Mouse (Mus musculus) hindbrain, postnatal 0 days (tissue): ENCODE results near the gene Nrxn1. TPM values are rescaled to one million over a fixed set of nuclear protein-coding genes. Genes with fewer than 3 reads are reported as not detected.
A peak's percentile ranks its signal among the peaks of the same experiment; 100 is the strongest.

Experiments
- ATAC-seq: fragments of 200-750 bp; cut with Nextera tagmentation; 2 replicates; pipeline ENCODE4 v1.8.0; 2017; ENCODE audit warnings: mild to moderate bottlenecking, moderate TSS enrichment, moderate library complexity
- DNase-seq: peaks from one replicate; pipeline ENCODE4 v3.0.0-alpha.2; 2015; ENCODE audit warnings: low spot score
- H3K27ac ChIP-seq: fragments of 300-500 bp; sonication (generic); 2 replicates; pipeline ENCODE4 v1.5.1; 2014; ENCODE audit warnings: mild to moderate bottlenecking
- H3K27me3 ChIP-seq: fragments of 300-500 bp; sonication (generic); 2 replicates; pipeline ENCODE4 v1.6.1; 2014; ENCODE audit warnings: low read length, mixed read lengths; ENCODE audit not compliant: insufficient read depth
- H3K36me3 ChIP-seq: fragments of 300-500 bp; sonication (generic); 2 replicates; pipeline ENCODE4 v1.6.1; 2014; ENCODE audit warnings: low read length, mixed read lengths; ENCODE audit not compliant: insufficient read depth
- H3K4me1 ChIP-seq: fragments of 300-500 bp; sonication (generic); 2 replicates; pipeline ENCODE4 v1.6.1; 2014; ENCODE audit warnings: antibody characterized with exemption, low read length, mixed read lengths; ENCODE audit not compliant: insufficient read depth
- H3K4me2 ChIP-seq: fragments of 300-500 bp; sonication (generic); 2 replicates; pipeline ENCODE4 v1.6.1; 2014; ENCODE audit warnings: low read depth, mild to moderate bottlenecking, low read length, moderate library complexity, mixed read lengths
- H3K4me3 ChIP-seq: fragments of 300-500 bp; sonication (generic); 2 replicates; pipeline ENCODE4 v1.5.1; 2014; ENCODE audit warnings: low read length
- H3K9ac ChIP-seq: fragments of 300-500 bp; sonication (generic); replicated peaks from 2 replicates; pipeline ENCODE4 v1.6.1; 2014; ENCODE audit warnings: mild to moderate bottlenecking, low read length, moderate library complexity, mixed read lengths
- H3K9me3 ChIP-seq: fragments of 300-500 bp; sonication (generic); 2 replicates; pipeline ENCODE4 v1.6.1; 2016; ENCODE audit warnings: low read length, mixed read lengths
- CTCF ChIP-seq: IDR thresholded peaks from 2 replicates; pipeline ENCODE4 v1.5.1; 2016; ENCODE audit warnings: antibody characterized with exemption, control low read depth, low read depth
- WGBS: fragments of 180-500 bp; shearing (Covaris S2); extraction: QIAGEN DNeasy Blood & Tissue Kit; methylation state at CpG from one replicate; pipeline ENCODE4 v1.1.7; 2014; 5-methylcytosine and 5-hydroxymethylcytosine counted together
- polyA plus RNA-seq: library from polyadenylated mRNA; unstranded; fragments of >200 nt; fragmentation: Nextera tagmentation; extraction: Ambion mirVana; gene quantifications from 2 replicates; pipeline ENCODE4 v1.2.1, GENCODE M21; 2015
- total RNA-seq: library from RNA; depleted of rRNA; stranded (reverse); fragments of >200 nt; gene quantifications from 2 replicates; pipeline ENCODE4 v1.2.3, GENCODE M21; 2014

Nrxn1 gene
- total and polyA plus RNA-seq, 2 experiments from 2014 or later = 217 to 487 TPM

GRCm38 (mm10) chr17:90813760-90814159 lies 279.1 kb downstream of the Nrxn1 start:
- no peaks in the 10 kb centered on the region for H3K9me3 ChIP-seq
- no peak for TF ChIP-seq CTCF
- DNase-seq = no peak

GRCm38 (mm10) chr17:90812485-90812884 lies 280.4 kb downstream of the Nrxn1 start:
- no peak overlapping the region for H3K27ac ChIP-seq
- H3K4me3 ChIP-seq = no peak overlapping the region
- DNase-seq (no peak), ATAC-seq (no peak)
- WGBS = 72% methylated on average over 2 of the region's 2 CpGs
- no peaks in the 10 kb centered on the region for H3K27me3 ChIP-seq
- no peak overlapping the region for H3K9ac ChIP-seq
- H3K4me2 ChIP-seq = no peak overlapping the region
- no peaks in the 10 kb centered on the region for H3K9me3 ChIP-seq
- TF ChIP-seq CTCF = no peak
- no peaks in the 10 kb centered on the region; the same call in 1 of the 2 replicates for H3K4me1 ChIP-seq
- H3K36me3 ChIP-seq = no peaks in the 10 kb centered on the region

More at GRCm38 (mm10) chr17:90813760-90814159, 279.1 kb downstream of the Nrxn1 start:
- Histone ChIP-seq H3K4me2 (no peak overlapping the region), H3K9ac (no peak overlapping the region), H3K4me1 (no peaks in the 10 kb centered on the region; the same call in 1 of the 2 replicates), H3K27me3 (no peaks in the 10 kb centered on the region), H3K27ac (no peak overlapping the region), H3K36me3 (no peaks in the 10 kb centered on the region), H3K4me3 (no peak overlapping the region)
- no peak for ATAC-seq

- no peak overlapping the region for H3K4me3 ChIP-seq
- DNase-seq (peak; percentile 87), ATAC-seq (peak; percentile 76)
- no peak overlapping the region for H3K4me2 ChIP-seq
- 65% methylated on average over 8 of the region's 8 CpGs for WGBS
- no peaks in the 10 kb centered on the region for H3K36me3 ChIP-seq
- no peaks in the 10 kb centered on the region for H3K9me3 ChIP-seq
- H3K4me1 ChIP-seq = no peaks in the 10 kb centered on the region
- H3K27ac ChIP-seq = no peak overlapping the region
- H3K27me3 ChIP-seq = no peaks in the 10 kb centered on the region
- H3K9ac ChIP-seq = no peak overlapping the region
- peak; percentile 81 for TF ChIP-seq CTCF
Observed at GRCm38 (mm10) chr17:90809197-90810163, 283.4 kb downstream of the Nrxn1 start.

DNA sequence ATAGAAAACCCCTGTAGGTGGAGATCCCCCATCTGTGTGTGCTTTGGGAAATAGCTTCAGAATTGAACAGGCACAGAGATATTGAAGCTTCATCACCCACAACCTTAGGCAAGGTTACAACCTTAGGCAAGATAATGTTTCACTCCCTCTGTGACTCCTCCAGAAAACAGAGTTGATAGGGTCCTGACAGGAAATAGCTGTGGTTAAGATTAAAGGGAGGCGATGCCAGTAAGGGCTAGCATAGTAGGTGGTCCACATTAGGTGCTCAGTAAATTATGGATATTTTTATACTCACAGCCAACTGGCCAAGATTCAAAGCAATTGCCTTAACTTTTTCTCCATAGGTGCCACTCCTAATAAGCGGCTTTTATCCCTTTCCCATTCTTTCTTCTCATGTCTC lies 284.6 kb downstream of the Nrxn1 start:
- no peak for TF ChIP-seq CTCF
- H3K27me3 ChIP-seq = no peaks in the 10 kb centered on the region
- no peaks in the 10 kb centered on the region for H3K9me3 ChIP-seq
- 76% methylated on average over 2 of the region's 2 CpGs for WGBS
- H3K4me1 ChIP-seq = no peaks in the 10 kb centered on the region
- H3K27ac ChIP-seq = no peak overlapping the region
- H3K4me3 ChIP-seq = no peak overlapping the region
- DNase-seq = no peak
- H3K36me3 ChIP-seq = no peaks in the 10 kb centered on the region
- no peak for ATAC-seq
- no peak overlapping the region for H3K9ac ChIP-seq
- H3K4me2 ChIP-seq = no peak overlapping the region

GRCm38 (mm10) chr17:90807199-90807598 lies 285.7 kb downstream of the Nrxn1 start:
- Histone ChIP-seq H3K36me3 (no peaks in the 10 kb centered on the region), H3K9ac (no peak overlapping the region), H3K9me3 (no peaks in the 10 kb centered on the region), H3K27ac (no peak overlapping the region), H3K4me1 (no peaks in the 10 kb centered on the region), H3K4me2 (no peak overlapping the region), H3K4me3 (no peak overlapping the region), H3K27me3 (no peaks in the 10 kb centered on the region)
- DNase-seq (no peak), ATAC-seq (no peak)
- TF ChIP-seq CTCF = no peak

- H3K9ac ChIP-seq = no peak overlapping the region
- H3K4me1 ChIP-seq = no peaks in the 10 kb centered on the region
- H3K27me3 ChIP-seq = no peaks in the 10 kb centered on the region
- 81% methylated on average over 2 of the region's 2 CpGs for WGBS
- ATAC-seq = no peak
- TF ChIP-seq CTCF = no peak
- H3K9me3 ChIP-seq = no peaks in the 10 kb centered on the region
- no peak overlapping the region for H3K27ac ChIP-seq
- DNase-seq = no peak
- H3K4me2 ChIP-seq = no peak overlapping the region
- no peaks in the 10 kb centered on the region for H3K36me3 ChIP-seq
- H3K4me3 ChIP-seq = no peak overlapping the region
Observed at GRCm38 (mm10) chr17:90798689-90799088, 294.2 kb downstream of the Nrxn1 start.
